Mouse (Mus musculus) spleen, adult 2 months (tissue): ENCODE results near the gene Tmem170. TPM values are rescaled to one million over a fixed set of nuclear protein-coding genes. Genes with fewer than 3 reads are reported as not detected.

Source experiments
- DNase-seq, 2 experiments: peaks; one replicate each; pipeline versions ENCODE4 v3.0.0 to v3.0.0-alpha.2; 2012 to 2021; ENCODE audit warnings: low spot score in 2 of 2, low read depth in 1 of 2
- H3K27ac ChIP-seq: fragments of 200-500 bp; 2 replicates; pipeline ENCODE4 v1.5.1; 2012; ENCODE audit warnings: low read length, inconsistent platforms; ENCODE audit not compliant: insufficient read depth
- H3K27me3 ChIP-seq: fragments of 200-500 bp; 2 replicates; pipeline ENCODE4 v1.6.1; 2012; ENCODE audit warnings: mild to moderate bottlenecking, moderate library complexity, low read length, inconsistent platforms; ENCODE audit not compliant: control insufficient read depth, insufficient read depth
- H3K36me3 ChIP-seq: fragments of 200-500 bp; 2 replicates; pipeline ENCODE4 v1.6.1; 2012; ENCODE audit warnings: mild to moderate bottlenecking, low read length, inconsistent platforms; ENCODE audit not compliant: control insufficient read depth, insufficient read depth
- H3K4me1 ChIP-seq: fragments of 200-500 bp; 2 replicates; pipeline ENCODE4 v1.6.1; 2011; ENCODE audit warnings: inconsistent platforms; ENCODE audit not compliant: control insufficient read depth, insufficient read depth, insufficient read length
- H3K4me3 ChIP-seq: fragments of 200-500 bp; 2 replicates; pipeline ENCODE4 v1.5.1; 2011; ENCODE audit warnings: mild to moderate bottlenecking, inconsistent platforms; ENCODE audit not compliant: insufficient read depth, insufficient read length; ENCODE audit errors: extremely low read depth
- CTCF ChIP-seq: fragments of 200-500 bp; IDR thresholded peaks from 2 replicates; pipeline ENCODE4 v1.5.1; 2011; ENCODE audit warnings: mild to moderate bottlenecking, inconsistent platforms; ENCODE audit not compliant: insufficient read depth, insufficient read length, insufficient replicate concordance; ENCODE audit errors: extremely low read depth
- POLR2A ChIP-seq: fragments of 200-500 bp; IDR thresholded peaks from 2 replicates; pipeline ENCODE4 v1.6.1; 2011; ENCODE audit warnings: low read depth, low read length, inconsistent platforms
- WGBS: fragments of 180-500 bp; shearing (Covaris S2); methylation state at CpG from one replicate; pipeline ENCODE4 v1.1.7; 2018; 5-methylcytosine and 5-hydroxymethylcytosine counted together
- polyA plus RNA-seq: library from polyadenylated mRNA; depleted of rRNA; stranded (reverse); fragments of >200 nt; gene quantifications from 2 replicates; pipeline ENCODE4 v1.2.3, GENCODE M21; 2012

The Tmem170 gene
- polyA plus RNA-seq, 1 experiment = 1.2 TPM

GRCm38 (mm10) chr8:111881591-111881990, 5.0 kb upstream of the Tmem170 start:
- no peaks in the 10 kb centered on the region for H3K4me1 ChIP-seq
- H3K27me3 ChIP-seq = no peaks in the 10 kb centered on the region
- no peak overlapping the region for H3K27ac ChIP-seq
- peak in 1 of 2 experiments; percentile 52 for DNase-seq
- 6% methylated on average over 2 of the region's 2 CpGs for WGBS
- no peak overlapping the region for H3K4me3 ChIP-seq
- H3K36me3 ChIP-seq = no peaks in the 10 kb centered on the region
- TF ChIP-seq POLR2A (no peak), CTCF (peak; percentile 72; the same call in 1 of the 2 replicates)

GRCm38 (mm10) chr8:111877711-111878110, 1.2 kb upstream of the Tmem170 start:
- 74% methylated on average over 9 of the region's 9 CpGs for WGBS
- Histone ChIP-seq H3K4me1 (no peaks in the 10 kb centered on the region), H3K27me3 (no peaks in the 10 kb centered on the region), H3K27ac (no peak overlapping the region), H3K36me3 (no peaks in the 10 kb centered on the region), H3K4me3 (no peak overlapping the region)
- no peak for DNase-seq
- TF ChIP-seq CTCF (no peak), POLR2A (no peak)

- Histone ChIP-seq H3K4me1 (no peaks in the 10 kb centered on the region), H3K36me3 (no peaks in the 10 kb centered on the region), H3K27ac (no peak overlapping the region), H3K27me3 (no peaks in the 10 kb centered on the region), H3K4me3 (peak overlapping the region; percentile 88)
- TF ChIP-seq CTCF (no peak), POLR2A (no peak)
- WGBS = 19% methylated on average over 9 of the region's 9 CpGs
- no peak for DNase-seq
Measured at GRCm38 (mm10) chr8:111875758-111876157, 792 bp downstream of the Tmem170 start.

- H3K27me3 ChIP-seq = no peaks in the 10 kb centered on the region
- no peaks in the 10 kb centered on the region for H3K4me1 ChIP-seq
- H3K4me3 ChIP-seq = no peak overlapping the region
- no peaks in the 10 kb centered on the region for H3K36me3 ChIP-seq
- no peak for DNase-seq
- H3K27ac ChIP-seq = no peak overlapping the region
- TF ChIP-seq POLR2A = no peak
- TF ChIP-seq CTCF = no peak
- WGBS = 89% methylated on average over 3 of the region's 3 CpGs
Measured at GRCm38 (mm10) chr8:111871278-111871677, 5.3 kb downstream of the Tmem170 start.

- TF ChIP-seq POLR2A = no peak
- TF ChIP-seq CTCF = no peak
Measured at GRCm38 (mm10) chr8:111870379-111870778, 6.2 kb downstream of the Tmem170 start.

GRCm38 (mm10) chr8:111868664-111869063, 7.9 kb downstream of the Tmem170 start:
- DNase-seq = no peak
- no peaks in the 10 kb centered on the region for H3K27me3 ChIP-seq
- no peak overlapping the region for H3K27ac ChIP-seq
- no peak overlapping the region for H3K4me3 ChIP-seq
- no peaks in the 10 kb centered on the region for H3K4me1 ChIP-seq
- TF ChIP-seq CTCF = no peak
- TF ChIP-seq POLR2A = no peak
- WGBS = 81% methylated on average over 2 of the region's 2 CpGs
- H3K36me3 ChIP-seq = peaks cover 4% of the 10 kb centered on the region; the same call in 1 of the 2 replicates

More at GRCm38 (mm10) chr8:111870379-111870778, 6.2 kb downstream of the Tmem170 start:
- Histone ChIP-seq H3K27me3 (no peaks in the 10 kb centered on the region), H3K4me1 (no peaks in the 10 kb centered on the region), H3K4me3 (no peak overlapping the region), H3K27ac (no peak overlapping the region), H3K36me3 (peaks cover 3% of the 10 kb centered on the region; the same call in 1 of the 2 replicates)
- 76% methylated on average over 3 of the region's 3 CpGs for WGBS
- no peak for DNase-seq

GRCm38 (mm10) chr8:111865857-111866256, 10.7 kb downstream of the Tmem170 start:
- TF ChIP-seq CTCF = no peak
- TF ChIP-seq POLR2A = no peak
- Histone ChIP-seq H3K27me3 (no peaks in the 10 kb centered on the region), H3K27ac (no peak overlapping the region), H3K36me3 (peaks cover 4% of the 10 kb centered on the region; the same call in 1 of the 2 replicates), H3K4me3 (no peak overlapping the region), H3K4me1 (no peaks in the 10 kb centered on the region)
- 87% methylated on average over 6 of the region's 6 CpGs for WGBS
- no peak for DNase-seq
